Mouse (Mus musculus) granulocyte monocyte progenitor cell, adult 5-6 weeks (primary cell): ENCODE results near the gene Snrk. TPM values are rescaled to one million over a fixed set of nuclear protein-coding genes. Genes with fewer than 3 reads are reported as not detected.

Source experiments
- ATAC-seq: replicated peaks from 2 replicates; pipeline ENCODE4 v1.8.0; 2016; ENCODE audit warnings: mild to moderate bottlenecking, moderate TSS enrichment, inconsistent platforms; ENCODE audit not compliant: poor library complexity, severe bottlenecking
- total RNA-seq, 2 experiments: library from RNA; stranded (forward) in 1 of 2; stranded (reverse) in 1 of 2; fragments of 200-712, 200-1000 nt in 1 of 2; fragments of >200 nt in 1 of 2; fragmentation: Nextera tagmentation in 1 of 2; gene quantifications; 2 replicates each; pipeline ENCODE4 v1.2.3; 2014 to 2017

Snrk gene
- total RNA-seq, 2 experiments from 2014 or later, result 17.8 to 25.9 TPM

GRCm38 (mm10) chr9:122104285-122104829, 12.7 kb upstream of the Snrk start:
- no peak for ATAC-seq

- peak; percentile 56 for ATAC-seq
Measured at GRCm38 (mm10) chr9:122107701-122108375, 9.2 kb upstream of the Snrk start.

GRCm38 (mm10) chr9:122109553-122110225, 7.4 kb upstream of the Snrk start:
- ATAC-seq, result peak; percentile 50

GRCm38 (mm10) chr9:122110508-122110907, 6.6 kb upstream of the Snrk start:
- peak; percentile 34 for ATAC-seq

- no peak for ATAC-seq
Measured at GRCm38 (mm10) chr9:122110921-122111320, 6.1 kb upstream of the Snrk start.

GRCm38 (mm10) chr9:122115552-122115951, 1.5 kb upstream of the Snrk start:
- peak; percentile 63 for ATAC-seq

GRCm38 (mm10) chr9:122116359-122116758, 707 bp upstream of the Snrk start:
- no peak for ATAC-seq

GRCm38 (mm10) chr9:122117692-122118529, 845 bp downstream of the Snrk start:
- no peak for ATAC-seq

GRCm38 (mm10) chr9:122120089-122120488, 3.0 kb downstream of the Snrk start:
- ATAC-seq, result peak; percentile 20; the same call in 1 of the 2 replicates

GRCm38 (mm10) chr9:122122113-122122512, 5.0 kb downstream of the Snrk start:
- peak; percentile 82 for ATAC-seq

GRCm38 (mm10) chr9:122123181-122123580, 6.1 kb downstream of the Snrk start:
- no peak for ATAC-seq

GRCm38 (mm10) chr9:122125723-122126290, 8.7 kb downstream of the Snrk start:
- peak; percentile 51 for ATAC-seq

- ATAC-seq, result no peak
Measured at GRCm38 (mm10) chr9:122126790-122127189, 9.7 kb downstream of the Snrk start.

- no peak for ATAC-seq
Measured at GRCm38 (mm10) chr9:122127271-122127785, 10.3 kb downstream of the Snrk start.

GRCm38 (mm10) chr9:122128686-122129085, 11.6 kb downstream of the Snrk start:
- ATAC-seq, result peak; percentile 83

- ATAC-seq, result no peak
Measured at GRCm38 (mm10) chr9:122130666-122131065, 13.6 kb downstream of the Snrk start.

GRCm38 (mm10) chr9:122132145-122132544, 15.1 kb downstream of the Snrk start:
- no peak for ATAC-seq

- no peak for ATAC-seq
Measured at GRCm38 (mm10) chr9:122135095-122135884, 18.2 kb downstream of the Snrk start.

- ATAC-seq, result no peak
Measured at GRCm38 (mm10) chr9:122135885-122136170, 18.8 kb downstream of the Snrk start.

- no peak for ATAC-seq
Measured at GRCm38 (mm10) chr9:122137960-122138359, 20.9 kb downstream of the Snrk start.
